Mouse (Mus musculus) layer of hippocampus, adult 8-10 months (tissue): Measurements from ENCODE around the gene Nfib. TPM values are rescaled to one million over a fixed set of nuclear protein-coding genes. Genes with fewer than 3 reads are reported as not detected.

Experiments used
- DNase-seq, 2 experiments: peaks; one replicate each; pipeline ENCODE4 v3.0.0; 2022; ENCODE audit warnings: low spot score in 2 of 2
- total RNA-seq, 4 experiments: library from RNA; stranded (reverse); gene quantifications; 2 replicates each; pipeline ENCODE4 v1.2.4; 2022

Gene Nfib
- total RNA-seq, 4 experiments from 2014 or later: 125 to 165 (median 149) TPM

DNA sequence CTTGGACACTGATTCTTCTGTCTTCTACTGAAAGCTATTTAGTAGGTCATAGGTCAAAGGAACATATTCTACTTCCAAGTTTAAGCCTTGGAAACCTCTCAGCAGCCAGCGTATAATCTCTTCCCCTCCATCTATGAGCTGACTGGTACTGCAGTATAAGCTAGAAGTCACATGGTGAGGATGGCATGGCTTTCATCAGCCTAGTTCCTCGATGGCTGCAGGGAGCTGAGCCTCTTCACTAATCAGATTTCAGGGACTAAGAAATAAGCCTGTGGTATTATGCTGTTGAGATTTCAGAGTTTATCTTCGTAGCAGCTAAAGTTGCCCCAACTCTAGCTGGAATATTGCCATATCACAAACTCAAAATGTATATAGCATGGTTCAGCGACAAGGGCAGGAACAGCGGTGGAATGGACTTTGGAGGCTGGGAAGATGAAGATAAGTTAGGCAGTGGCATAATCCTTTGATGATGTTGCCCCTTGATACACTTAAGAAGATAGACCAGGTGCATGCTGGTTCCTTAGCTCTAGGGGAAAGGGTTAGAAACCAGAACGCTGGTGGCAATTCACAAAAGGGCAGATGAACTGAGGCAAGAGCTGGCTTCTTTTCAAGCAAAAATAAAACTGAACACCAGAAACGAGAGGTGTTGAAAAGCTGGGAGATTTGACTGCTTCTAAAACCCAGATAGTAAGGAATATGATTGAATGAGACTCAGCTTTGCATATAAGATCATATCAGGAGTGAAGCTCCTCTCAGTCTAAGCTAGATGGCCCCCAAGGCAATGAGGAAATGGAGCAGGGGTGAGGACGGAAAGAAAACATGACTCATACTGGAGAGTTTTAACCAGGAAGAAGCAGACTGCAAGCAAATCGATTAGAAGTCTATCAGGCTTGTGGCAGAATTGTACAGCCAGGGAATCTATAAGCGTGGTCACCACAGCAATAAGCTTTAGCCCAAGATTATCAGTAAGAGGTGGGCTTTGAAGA, 111.6 kb downstream of the Nfib start:
- no peak for DNase-seq

- peak in 1 of 2 experiments; percentile 26 for DNase-seq
Measured at GRCm38 (mm10) chr4:82592086-82593030, 113.2 kb downstream of the Nfib start.

DNA sequence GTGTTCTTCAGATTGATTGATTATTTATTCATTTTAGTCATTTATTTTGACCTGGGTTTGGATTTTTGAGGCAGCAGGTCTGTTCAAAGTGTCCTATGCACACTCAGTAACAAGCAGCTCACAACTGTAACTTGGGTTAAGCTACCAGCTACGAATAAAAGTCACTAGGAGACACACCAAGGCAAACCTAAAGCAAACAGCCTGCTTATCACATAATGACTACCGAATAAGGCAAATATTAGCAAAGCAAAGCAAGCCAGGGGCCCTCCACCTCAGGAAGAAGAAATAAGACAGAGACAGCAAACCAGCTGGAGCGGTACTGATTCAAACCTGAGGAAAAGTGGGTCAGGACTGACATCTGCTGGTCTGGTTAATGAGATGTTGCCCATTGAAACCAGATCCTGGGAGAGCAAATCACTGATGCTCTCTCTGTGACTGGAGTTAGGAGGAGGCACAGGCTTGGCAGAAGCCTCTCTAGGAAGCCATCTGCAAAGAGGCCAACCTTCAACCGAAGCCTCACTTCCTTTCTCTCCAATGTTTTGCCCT, 116.1 kb downstream of the Nfib start:
- peak; percentile 63 to 66 for DNase-seq

DNA sequence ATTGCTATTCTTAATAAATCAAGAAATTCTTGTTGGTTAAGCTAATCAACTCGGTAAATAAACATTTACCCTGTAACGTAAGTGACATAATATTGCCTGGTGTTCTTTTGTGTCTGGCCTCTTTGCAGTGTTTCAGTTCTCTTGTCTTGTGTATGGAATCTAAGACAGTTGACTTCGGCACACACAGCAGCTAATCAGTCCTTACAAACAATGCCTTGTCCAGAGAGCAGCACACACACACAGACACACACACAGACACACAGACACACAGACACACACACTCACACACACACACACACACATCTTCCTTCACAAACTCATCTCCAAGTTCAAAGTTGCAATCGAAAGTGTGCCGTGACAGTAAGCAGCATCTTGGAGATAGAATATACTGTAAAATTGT, 116.8 kb downstream of the Nfib start:
- no peak for DNase-seq

DNA sequence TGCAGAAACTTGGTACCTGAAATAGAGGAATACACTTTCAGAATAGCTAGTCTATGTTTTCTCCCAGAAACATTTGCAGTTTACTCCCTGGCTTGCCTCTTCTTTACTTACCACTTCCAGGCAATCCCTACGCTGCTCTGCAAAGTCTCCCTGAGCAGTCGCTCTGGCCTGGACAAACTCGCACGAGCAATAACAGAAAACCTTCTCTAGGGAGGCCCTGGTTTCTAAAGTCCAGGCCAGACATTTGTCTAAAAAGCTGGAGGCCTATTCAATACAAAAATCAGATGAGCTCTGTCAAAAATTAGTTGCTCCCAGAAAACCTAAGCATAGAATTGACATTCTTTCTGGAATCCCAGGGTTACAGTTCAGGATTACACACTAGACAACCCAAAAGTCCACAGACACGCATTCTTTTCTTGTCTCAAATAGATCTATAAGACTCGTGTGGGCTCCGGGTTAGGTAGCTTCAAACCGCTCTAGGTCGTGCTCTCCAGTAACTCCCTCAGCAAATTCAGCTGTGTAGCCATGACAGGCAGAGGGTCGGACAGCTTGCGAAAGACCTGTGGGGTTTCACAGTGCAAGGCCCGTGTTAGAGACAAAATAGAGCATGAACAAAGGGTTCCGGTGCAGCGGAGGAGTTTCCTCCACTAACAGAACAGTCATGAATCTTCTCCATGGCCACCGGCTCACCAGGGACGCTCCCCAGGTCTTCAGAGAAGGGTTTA, 118.2 kb downstream of the Nfib start:
- DNase-seq: peak; percentile 23 to 48

DNA sequence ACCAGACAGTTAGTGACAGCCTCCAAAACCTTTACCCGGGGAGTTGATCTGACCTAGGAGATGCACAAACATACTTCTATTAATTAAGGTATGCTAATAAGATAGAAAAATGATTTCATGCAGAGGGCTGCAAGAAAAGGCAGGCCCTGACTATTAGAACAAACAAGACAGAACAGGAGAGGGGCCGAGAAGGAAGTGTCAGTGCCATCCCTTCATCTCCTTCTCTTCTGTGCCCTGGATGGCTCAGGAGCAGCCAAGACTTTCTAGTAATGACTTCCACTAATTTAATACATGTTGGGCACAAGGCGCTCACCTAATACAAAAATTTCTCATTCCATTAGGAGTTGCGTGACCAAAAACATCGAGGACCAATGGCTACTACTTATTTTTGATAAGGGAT, 118.9 kb downstream of the Nfib start:
- no peak for DNase-seq

GRCm38 (mm10) chr4:82585536-82585935, 120.0 kb downstream of the Nfib start:
- no peak for DNase-seq

GRCm38 (mm10) chr4:82585056-82585455, 120.5 kb downstream of the Nfib start:
- DNase-seq: no peak

GRCm38 (mm10) chr4:82584548-82584947, 121.0 kb downstream of the Nfib start:
- peak; percentile 38 to 55 for DNase-seq

DNA sequence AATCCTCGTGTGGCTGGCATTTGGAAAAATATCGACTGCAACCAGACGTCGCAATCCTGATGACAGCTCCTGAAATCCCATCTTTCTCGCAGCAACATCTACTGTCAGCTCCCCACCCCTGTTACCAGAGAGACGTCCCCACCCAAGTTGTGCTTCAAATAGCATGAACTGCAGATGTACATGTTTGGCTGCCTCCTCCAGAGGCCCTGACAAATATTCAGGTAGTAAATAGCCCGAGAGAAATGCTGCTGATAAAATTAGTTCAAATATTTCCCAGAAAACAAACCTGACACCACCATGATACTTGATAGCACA, 132.3 kb downstream of the Nfib start:
- DNase-seq: no peak

DNA sequence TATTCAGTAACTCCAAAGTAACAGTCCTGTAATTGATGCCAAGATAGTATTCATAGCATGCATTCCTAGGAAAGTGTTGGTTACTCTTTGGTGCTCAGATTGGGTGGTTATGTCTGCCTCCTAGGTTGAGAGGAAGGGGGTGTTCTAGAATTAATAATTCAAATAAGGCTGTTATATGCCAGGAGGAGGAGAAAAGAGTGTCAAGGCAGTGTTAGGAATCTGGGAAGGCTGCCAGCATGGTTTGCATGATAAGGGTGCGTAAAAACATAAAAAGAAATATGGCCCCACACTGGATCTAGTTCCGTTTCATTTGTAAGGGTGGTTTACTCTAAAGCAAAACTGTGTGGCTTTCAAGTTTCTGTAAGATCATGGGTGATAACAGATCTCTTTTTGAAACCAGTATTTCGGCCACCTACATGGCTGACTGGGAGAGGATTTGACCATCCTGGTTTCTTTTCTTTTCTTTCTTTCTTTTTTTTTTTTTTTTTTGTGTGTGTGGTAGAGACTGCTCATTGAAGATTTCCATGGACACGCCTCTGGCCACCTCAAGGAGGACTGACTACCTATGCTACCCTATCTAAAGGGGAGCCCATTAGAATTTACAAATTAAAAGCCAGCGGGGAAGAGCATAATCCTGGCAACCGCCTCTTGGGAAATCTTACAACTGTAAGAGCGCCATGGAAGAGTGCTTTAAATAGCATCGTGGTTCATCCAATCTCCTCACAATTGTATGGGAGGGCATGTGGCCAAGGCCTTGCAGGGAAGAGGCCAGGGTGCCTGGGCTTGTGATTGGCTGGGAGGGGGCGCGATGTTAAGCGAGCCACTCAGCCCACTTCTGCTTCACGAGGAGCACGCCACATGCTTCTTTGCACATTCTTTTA, 132.9 kb downstream of the Nfib start:
- no peak for DNase-seq

DNA sequence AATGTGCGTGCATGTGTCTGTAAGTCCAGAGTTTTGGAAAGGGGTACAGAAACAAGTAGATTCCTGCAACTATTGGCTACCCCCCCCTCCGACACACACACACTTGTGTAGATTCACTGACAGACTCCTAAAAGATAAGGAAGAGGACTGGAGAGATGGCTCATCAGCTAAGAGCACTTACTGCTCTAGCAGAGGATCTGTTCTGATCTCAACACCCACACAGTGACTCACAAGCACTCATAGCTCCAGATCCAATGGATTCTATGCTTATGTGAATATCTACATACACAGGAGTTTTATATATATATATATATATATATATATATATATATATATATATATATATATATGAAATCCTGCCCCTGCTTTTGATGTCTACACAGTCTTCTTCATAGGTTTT, 146.7 kb downstream of the Nfib start:
- DNase-seq: no peak

- no peak for DNase-seq
Measured at GRCm38 (mm10) chr4:82555673-82556171, 149.8 kb downstream of the Nfib start.

DNA sequence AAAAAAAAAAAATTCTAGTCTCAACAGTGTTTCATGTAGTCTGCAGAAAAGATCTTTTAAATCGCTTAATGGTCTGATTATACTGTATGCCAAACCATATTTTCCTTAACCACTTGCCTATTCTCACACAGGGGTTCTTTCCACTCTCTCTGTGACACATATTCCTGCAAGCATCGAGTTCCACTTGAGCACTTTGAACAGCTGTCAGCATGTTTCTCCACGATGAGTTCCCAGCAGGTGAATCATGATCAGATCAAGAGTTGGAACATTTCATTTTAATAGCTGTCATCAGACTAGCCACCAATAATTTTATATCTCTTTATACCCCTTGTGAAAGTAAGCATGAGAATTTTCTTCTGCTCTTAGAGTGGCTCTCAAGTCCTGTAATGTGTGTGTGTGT, 151.9 kb downstream of the Nfib start:
- DNase-seq: no peak

GRCm38 (mm10) chr4:82552238-82552637, 153.3 kb downstream of the Nfib start:
- no peak for DNase-seq

GRCm38 (mm10) chr4:82549762-82550380, 155.7 kb downstream of the Nfib start:
- no peak for DNase-seq

DNA sequence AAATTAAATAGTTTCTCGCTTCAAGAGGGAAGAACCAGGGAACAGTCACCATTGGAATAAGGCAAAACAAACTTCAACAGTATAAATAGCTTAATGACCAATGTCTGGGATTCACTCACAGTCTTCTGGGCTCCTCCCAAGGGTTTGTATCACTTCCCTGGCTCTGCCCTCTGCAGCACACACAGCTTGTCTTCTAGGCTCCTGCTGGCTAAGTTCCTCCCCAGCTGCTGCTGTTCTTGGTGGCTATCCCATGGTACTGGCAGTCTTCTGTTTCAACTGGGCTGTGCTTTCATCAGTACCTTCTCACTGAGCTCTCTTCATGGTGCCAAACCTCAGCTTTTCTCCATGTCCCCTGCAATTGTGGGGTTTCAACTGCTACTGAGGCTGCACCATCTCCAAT, 157.3 kb downstream of the Nfib start:
- no peak for DNase-seq

GRCm38 (mm10) chr4:82543936-82544335, 161.6 kb downstream of the Nfib start:
- DNase-seq: no peak

DNA sequence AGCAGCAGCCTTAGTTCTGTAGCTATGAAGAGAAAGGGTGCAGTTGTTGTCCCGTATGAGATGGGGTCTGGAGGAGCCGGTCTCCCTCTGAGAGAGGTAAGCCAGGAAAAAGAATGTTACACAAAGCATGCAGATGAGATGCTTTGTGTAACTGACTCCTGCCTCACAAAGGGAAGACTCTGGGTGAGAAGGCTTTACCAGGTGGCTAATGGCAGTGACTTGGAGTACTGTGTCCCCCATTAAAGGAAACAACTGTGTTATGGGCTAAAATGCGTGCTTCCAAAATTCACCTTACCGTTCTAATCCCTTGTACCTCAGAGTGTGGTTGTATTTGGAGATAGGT, 162.2 kb downstream of the Nfib start:
- DNase-seq: no peak
